Mouse (Mus musculus): ENCODE measurements around the gene C130060K24Rik. TPM values are rescaled to one million over a fixed set of nuclear protein-coding genes. Genes with fewer than 3 reads are reported as not detected.

C130060K24Rik gene
- not detected for total RNA-seq (2021)
- long read RNA-seq, experiment 1 = 0 reads
- long read RNA-seq, experiment 2 = 0 reads

- DNase-seq = no peak
- intact Hi-C loops (cut with DNase I) = no loop called here
Measured at GRCm38 (mm10) chr6:65380918-65381772, at the start of gene C130060K24Rik. Gene C130060K24Rik (plus strand): TSS chr6:65381105.

- DNase-seq = no peak
- intact Hi-C loops (cut with DNase I) = no loop called here
Measured at GRCm38 (mm10) chr6:65334246-65334645, 46.7 kb upstream of the C130060K24Rik start.

GRCm38 (mm10) chr6:65339391-65339790, 41.5 kb upstream of the C130060K24Rik start:
- intact Hi-C loops (cut with DNase I) = no loop called here
- no peak for DNase-seq

- no peak for DNase-seq
- intact Hi-C loops (cut with DNase I) = no loop called here
Measured at GRCm38 (mm10) chr6:65341360-65341759, 39.5 kb upstream of the C130060K24Rik start.

GRCm38 (mm10) chr6:65347736-65348135, 33.2 kb upstream of the C130060K24Rik start:
- intact Hi-C loops (cut with DNase I) = no loop called here
- DNase-seq = no peak

- intact Hi-C loops (cut with DNase I) = no loop called here
Measured at GRCm38 (mm10) chr6:65348255-65348654, 32.6 kb upstream of the C130060K24Rik start.

GRCm38 (mm10) chr6:65351622-65352021, 29.3 kb upstream of the C130060K24Rik start:
- DNase-seq = no peak
- intact Hi-C loops (cut with DNase I) = no loop called here

More at GRCm38 (mm10) chr6:65348255-65348654, 32.6 kb upstream of the C130060K24Rik start:
- no peak for DNase-seq

GRCm38 (mm10) chr6:65375918-65376317, 5.0 kb upstream of the C130060K24Rik start:
- intact Hi-C loops (cut with DNase I) = no loop called here
- DNase-seq = no peak

GRCm38 (mm10) chr6:65421888-65422287, 41.0 kb downstream of the C130060K24Rik start:
- DNase-seq = no peak
- intact Hi-C loops (cut with DNase I) = no loop called here

GRCm38 (mm10) chr6:65427065-65427464, 46.2 kb downstream of the C130060K24Rik start:
- DNase-seq = no peak
- intact Hi-C loops (cut with DNase I) = no loop called here

- intact Hi-C loops (cut with DNase I) = no loop called here
- DNase-seq = no peak
Measured at GRCm38 (mm10) chr6:65433159-65433558, 52.3 kb downstream of the C130060K24Rik start.

GRCm38 (mm10) chr6:65453465-65453864, 72.6 kb downstream of the C130060K24Rik start:
- no peak for DNase-seq
- intact Hi-C loops (cut with DNase I) = loop anchor here (5.0 kb wide), 1 partner anchor 326 kb away; no protein-coding TSS in a partner anchor

- no peak for DNase-seq
- intact Hi-C loops (cut with DNase I) = no loop called here
Measured at GRCm38 (mm10) chr6:65465294-65465693, 84.4 kb downstream of the C130060K24Rik start.

GRCm38 (mm10) chr6:65470320-65470719, 89.4 kb downstream of the C130060K24Rik start:
- intact Hi-C loops (cut with DNase I) = no loop called here
- no peak for DNase-seq

- DNase-seq = no peak
- intact Hi-C loops (cut with DNase I) = no loop called here
Measured at GRCm38 (mm10) chr6:65472455-65472854, 91.5 kb downstream of the C130060K24Rik start.

- DNase-seq = no peak
- intact Hi-C loops (cut with DNase I) = no loop called here
Measured at GRCm38 (mm10) chr6:65498786-65499185, 117.9 kb downstream of the C130060K24Rik start.

Other genes starting within 250 kb of the C130060K24Rik start
- under 1 TPM; 0.57 to 0.84 TPM for gene Hpgds, start 236.2 kb upstream of the C130060K24Rik start, total RNA-seq (2021)
- not detected for gene Tnip3, start 144.2 kb downstream of the C130060K24Rik start, total RNA-seq (2021)

All from gastrocnemius, postnatal 36 days (tissue).